Mouse (Mus musculus): ENCODE data around the gene Nrn1l.

GRCm38 (mm10) chr8:105935105-105935504 is 41.7 kb downstream of the Nrn1l start:
- TF ChIP-seq CTCF (IDR thresholded peaks at IDR 0.05; ENCODE audit: extremely low read depth, insufficient read depth, low read length), result no peak
- no peak for TF ChIP-seq POLR2A (IDR thresholded peaks at IDR 0.05; ENCODE audit: extremely low read depth, insufficient read depth, low read length)

All from cortical plate, adult 2 months (tissue).